Mouse (Mus musculus): Measurements from ENCODE around the gene Thsd4.

The Thsd4 gene

GRCm38 (mm10) chr9:60259626-60260025 is 262.2 kb downstream of the Thsd4 start:
- no peak for DNase-seq

- no peak for DNase-seq
These were observed 270.1 kb downstream of the Thsd4 start for GRCm38 (mm10) chr9:60251765-60252164.

- no peak for DNase-seq
These were observed 271.4 kb downstream of the Thsd4 start for GRCm38 (mm10) chr9:60250403-60250802.

- DNase-seq, result no peak
These were observed 273.8 kb downstream of the Thsd4 start for GRCm38 (mm10) chr9:60247998-60248397.

- peak; percentile 44 for DNase-seq
These were observed 276.9 kb downstream of the Thsd4 start for GRCm38 (mm10) chr9:60244943-60245342.

- DNase-seq, result no peak
These were observed 278.3 kb downstream of the Thsd4 start for GRCm38 (mm10) chr9:60243503-60243902.

GRCm38 (mm10) chr9:60237667-60238066 is 284.2 kb downstream of the Thsd4 start:
- no peak for DNase-seq

GRCm38 (mm10) chr9:60236155-60236554 is 285.7 kb downstream of the Thsd4 start:
- no peak for DNase-seq

- no peak for DNase-seq
These were observed 287.4 kb downstream of the Thsd4 start for GRCm38 (mm10) chr9:60234233-60235115.

GRCm38 (mm10) chr9:60231981-60232881 is 289.6 kb downstream of the Thsd4 start:
- DNase-seq, result no peak

GRCm38 (mm10) chr9:60229496-60229895 is 292.4 kb downstream of the Thsd4 start:
- no peak for DNase-seq

GRCm38 (mm10) chr9:60227727-60228126 is 294.1 kb downstream of the Thsd4 start:
- no peak for DNase-seq

- DNase-seq, result no peak
These were observed 295.2 kb downstream of the Thsd4 start for GRCm38 (mm10) chr9:60226679-60227078.

- no peak for DNase-seq
These were observed 295.7 kb downstream of the Thsd4 start for GRCm38 (mm10) chr9:60226155-60226554.

- no peak for DNase-seq
These were observed 296.4 kb downstream of the Thsd4 start for GRCm38 (mm10) chr9:60225453-60225852.

- DNase-seq, result no peak
These were observed 297.7 kb downstream of the Thsd4 start for GRCm38 (mm10) chr9:60224039-60224695.

- DNase-seq, result no peak
These were observed 301.4 kb downstream of the Thsd4 start for GRCm38 (mm10) chr9:60220431-60220830.

GRCm38 (mm10) chr9:60218396-60218795 is 303.4 kb downstream of the Thsd4 start:
- no peak for DNase-seq

GRCm38 (mm10) chr9:60216029-60216428 is 305.8 kb downstream of the Thsd4 start:
- no peak for DNase-seq

- DNase-seq, result no peak
These were observed 308.7 kb downstream of the Thsd4 start for GRCm38 (mm10) chr9:60213111-60213510.

- DNase-seq, result no peak
These were observed 313.0 kb downstream of the Thsd4 start for GRCm38 (mm10) chr9:60208843-60209242.

- DNase-seq, result no peak
These were observed 318.7 kb downstream of the Thsd4 start for GRCm38 (mm10) chr9:60203141-60203540.

GRCm38 (mm10) chr9:60200436-60200835 is 321.4 kb downstream of the Thsd4 start:
- DNase-seq, result no peak

Data from cerebellum, adult 9-11 months (tissue).